8 mouse cellular contexts compared by ENCODE assay signal in the genomic region with DNA sequence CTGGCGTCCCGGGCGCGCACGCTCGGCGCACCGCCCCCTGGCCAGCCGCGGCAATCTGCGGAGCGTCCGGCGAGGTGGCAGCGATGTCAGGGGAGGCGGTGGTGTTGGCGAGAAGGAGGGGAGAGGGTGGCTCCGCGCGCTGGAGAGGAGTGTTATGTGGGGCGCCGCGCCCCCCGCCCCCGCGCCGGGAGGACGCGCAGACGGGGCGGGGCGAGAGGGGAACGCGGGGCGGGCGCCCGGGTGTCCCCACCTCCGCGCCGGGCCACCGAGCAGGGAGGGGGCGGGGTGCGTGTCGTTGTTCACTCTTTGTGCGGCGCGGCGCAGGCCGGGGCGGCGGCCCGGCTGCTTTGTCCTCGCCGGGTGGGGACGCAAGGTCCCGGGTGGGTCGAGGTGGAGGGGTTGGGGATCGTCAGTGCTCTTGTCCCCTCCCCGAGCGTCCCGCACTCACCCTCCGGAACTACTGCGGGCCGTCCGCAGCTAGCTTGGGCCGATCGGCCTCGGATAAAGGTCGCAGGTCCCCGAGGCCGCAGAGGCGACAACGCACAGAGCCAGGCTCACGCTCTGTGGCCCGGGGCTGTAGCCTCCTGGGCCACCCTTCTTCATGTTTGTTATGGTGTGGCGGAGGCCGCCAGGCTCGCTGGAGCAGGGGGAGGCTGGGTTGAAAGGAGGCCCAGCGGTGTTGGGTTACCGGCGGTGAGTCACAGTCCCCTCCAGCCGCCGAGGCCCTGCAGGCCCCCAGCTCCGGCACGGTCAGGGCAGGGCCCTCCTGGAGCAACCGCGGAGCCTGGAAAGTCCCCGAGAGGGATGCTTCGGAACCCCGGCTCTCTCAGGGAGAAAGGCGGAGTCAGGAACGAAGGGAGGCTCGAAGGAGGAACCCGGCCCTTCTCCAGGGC. TPM values are rescaled to one million over a fixed set of nuclear protein-coding genes. Genes with fewer than 3 reads are reported as not detected.
DNase-seq lines count a peak whose midpoint lies in the region; ATAC-seq and TF ChIP-seq lines count a peak whose summit lies in the region.

A gene (minus strand): TSS at position 57 of the 893 bp plus-strand sequence.

- no peaks in the 10 kb centered on the region for H3K36me3 ChIP-seq in hindbrain, embryonic 16.5 days (ENCODE audit: control insufficient read depth, insufficient read depth, low read length)

- peak; percentile 24; the same call in 1 of the 2 replicates for TF ChIP-seq CTCF in gastrocnemius, adult 2 months (IDR thresholded peaks at IDR 0.05)

- H3K27me3 ChIP-seq in hindbrain, embryonic 16.5 days (replicated peaks; ENCODE audit: control insufficient read depth, insufficient read depth, low read length) = no peaks in the 10 kb centered on the region

- peaks cover 42% of the 10 kb centered on the region for H3K4me1 ChIP-seq in hindbrain, embryonic 16.5 days (ENCODE audit: control insufficient read depth, insufficient read depth, low read depth, low read length)

- H3K9me3 ChIP-seq in hindbrain, embryonic 16.5 days (ENCODE audit: control insufficient read depth, low read length) = no peaks in the 10 kb centered on the region

- peak within 1 kb of the TSS; percentile 100 for H3K27ac ChIP-seq in gastrocnemius, adult 2 months
- H3K27ac ChIP-seq in hindbrain, embryonic 16.5 days (ENCODE audit: low read depth, low read length) = peak within 1 kb of the TSS; percentile 91

- WGBS in hindbrain, embryonic 16.5 days = 0% methylated on average over 64 of the region's 94 CpGs

- H3K4me3 ChIP-seq in gastrocnemius, adult 2 months = peak within 1 kb of the TSS; percentile 84
- peak within 1 kb of the TSS; percentile 85 for H3K4me3 ChIP-seq in hindbrain, embryonic 16.5 days (ENCODE audit: low read length)

- peak; percentile 76 for DNase-seq in R1 (ENCODE audit: low read depth, low spot score)
- peak; percentile 94 to 97 for DNase-seq in cerebellum, postnatal 25 days
- DNase-seq in gastrocnemius, adult 2 months = peak; percentile 95
- DNase-seq in left cerebral cortex, adult 8-10 months (ENCODE audit: low spot score in 2 of 2) = peak; percentile 66 to 88
- peak; percentile 93 to 94 for DNase-seq in right cerebral cortex, postnatal 10 days (ENCODE audit: low spot score in 2 of 2)
- peak; percentile 90 for DNase-seq in urinary bladder, postnatal 14 days (ENCODE audit: low spot score)

- ATAC-seq in hindbrain, embryonic 16.5 days = peak; percentile 86
- ATAC-seq in megakaryocyte, adult 5-6 weeks (ENCODE audit: poor library complexity, severe bottlenecking) = peak; percentile 66

- intact Hi-C loops in gastrocnemius, adult 2 months (cut with DNase I) = no loop called here

- H3K9ac ChIP-seq in hindbrain, embryonic 16.5 days (ENCODE audit: low read depth, low read length) = peak within 1 kb of the TSS; percentile 95

- H3K4me2 ChIP-seq in hindbrain, embryonic 16.5 days (ENCODE audit: low read length) = peak within 1 kb of the TSS; percentile 94

RNA-seq across cellular contexts. Expression of the gene that starts here (rescaled TPM):
- 10 to 100 TPM; 21.4 to 31.0 TPM for total RNA-seq in gastrocnemius, adult 2 months (2021)
- 4.7 and 5.4 TPM in 2 replicates for polyA plus RNA-seq in hindbrain, embryonic 16.5 days (2015; fragmentation: Nextera tagmentation; extraction: Ambion mirVana)
- 10 to 100 TPM; 53.0 to 67.6 (median 60.4) TPM for total RNA-seq in left cerebral cortex, adult 8-10 months (2022)
- total RNA-seq in megakaryocyte, adult 5-6 weeks (2015) = 0.05 and 0.29 TPM in 2 replicates
- 0.11 and 0.37 TPM in 2 replicates for total RNA-seq in megakaryocyte, adult 5-6 weeks (2017)

Comparison
In these comparisons a context has a peak if more than half of its experiments do, and no peak if none do; other contexts are left out.
1. Peak in every context shown above with its lines: DNase-seq, ATAC-seq, H3K4me3 ChIP-seq and H3K27ac ChIP-seq.
2. RNA of the gene that starts here (total RNA-seq): 53.0 to 67.6 TPM in left cerebral cortex, adult 8-10 months and 21.4 to 31.0 TPM in gastrocnemius, adult 2 months; 0.05 to 0.37 TPM in megakaryocyte, adult 5-6 weeks; every median in the first group is over 10 times any median in the second.
3. Peak in ATAC-seq in megakaryocyte, adult 5-6 weeks; RNA of the gene not detected or under 1 TPM.